Mouse (Mus musculus) thymus, adult 2 months (tissue): ENCODE measurements around the gene Kiss1. TPM values are rescaled to one million over a fixed set of nuclear protein-coding genes. Genes with fewer than 3 reads are reported as not detected.
"Not testable (repeated sequence)": the region's sequence is repeated elsewhere in the genome, so short reads cannot be mapped to it uniquely, and the experiment has no call there.

Source experiments
- DNase-seq: peaks from one replicate; pipeline ENCODE4 v3.0.0; 2021
- H3K27ac ChIP-seq: fragments of 200-500 bp; 2 replicates; pipeline ENCODE4 v1.5.1; 2012; ENCODE audit warnings: low read length, control low read depth; ENCODE audit not compliant: control insufficient read depth, insufficient read depth
- H3K27me3 ChIP-seq: fragments of 200-500 bp; 2 replicates; pipeline ENCODE4 v1.6.1; 2012; ENCODE audit warnings: mild to moderate bottlenecking, low read length, moderate library complexity, mixed read lengths; ENCODE audit not compliant: control insufficient read depth, insufficient read depth
- H3K36me3 ChIP-seq: fragments of 200-500 bp; 2 replicates; pipeline ENCODE4 v1.6.1; 2012; ENCODE audit warnings: mild to moderate bottlenecking, low read length, moderate library complexity; ENCODE audit not compliant: control insufficient read depth, insufficient read depth
- H3K4me1 ChIP-seq: fragments of 200-500 bp; replicated peaks from 2 replicates; pipeline ENCODE4 v1.6.1; 2012; ENCODE audit warnings: low read length; ENCODE audit not compliant: control insufficient read depth, insufficient read depth
- H3K4me3 ChIP-seq: fragments of 200-500 bp; 2 replicates; pipeline ENCODE4 v1.5.1; 2012; ENCODE audit warnings: mild to moderate bottlenecking, low read length, control low read depth, moderate library complexity; ENCODE audit not compliant: control insufficient read depth, insufficient read depth
- CTCF ChIP-seq: fragments of 200-500 bp; IDR thresholded peaks from 2 replicates; pipeline ENCODE4 v1.5.1; 2012; ENCODE audit warnings: mild to moderate bottlenecking, control low read depth, low read length, moderate library complexity, borderline replicate concordance; ENCODE audit not compliant: control insufficient read depth, poor library complexity, insufficient read depth; ENCODE audit errors: extremely low read depth
- POLR2A ChIP-seq: fragments of 200-500 bp; IDR thresholded peaks from 2 replicates; pipeline ENCODE4 v1.6.1; 2012; ENCODE audit warnings: mild to moderate bottlenecking, low read length, control low read depth, moderate library complexity; ENCODE audit not compliant: control insufficient read depth, poor library complexity, insufficient read depth; ENCODE audit errors: extremely low read depth
- WGBS: fragments of 180-500 bp; shearing (Covaris S2); methylation state at CpG from one replicate; pipeline ENCODE4 v1.1.7; 2018; 5-methylcytosine and 5-hydroxymethylcytosine counted together
- polyA plus RNA-seq: library from polyadenylated mRNA; depleted of rRNA; stranded (reverse); fragments of >200 nt; gene quantifications from 2 replicates; pipeline ENCODE4 v1.2.3, GENCODE M21; 2012

Kiss1 gene
- polyA plus RNA-seq, 1 experiment, result not detected

GRCm38 (mm10) chr1:133329638-133329964, 7.9 kb downstream of the Kiss1 start:
- no peak for TF ChIP-seq POLR2A
- TF ChIP-seq CTCF, result no peak
- Histone ChIP-seq H3K4me1 (no peaks in the 10 kb centered on the region), H3K4me3 (no peak overlapping the region), H3K27ac (no peak overlapping the region), H3K36me3 (no peaks in the 10 kb centered on the region), H3K27me3 (peaks cover 7% of the 10 kb centered on the region; the same call in 1 of the 2 replicates)
- WGBS, result 40% methylated on average over 7 of the region's 7 CpGs
- no peak for DNase-seq

GRCm38 (mm10) chr1:133331142-133331541, 9.5 kb downstream of the Kiss1 start:
- TF ChIP-seq CTCF (no peak), POLR2A (no peak)
- WGBS, result 87% methylated on average over 3 of the region's 3 CpGs
- Histone ChIP-seq H3K4me3 (no peak overlapping the region), H3K36me3 (no peaks in the 10 kb centered on the region), H3K27me3 (peaks cover 7% of the 10 kb centered on the region; the same call in 1 of the 2 replicates), H3K27ac (no peak overlapping the region), H3K4me1 (no peaks in the 10 kb centered on the region)
- no peak for DNase-seq

GRCm38 (mm10) chr1:133332656-133333430, 11.2 kb downstream of the Kiss1 start:
- no peak for TF ChIP-seq CTCF
- no peak for TF ChIP-seq POLR2A
- Histone ChIP-seq H3K4me1 (no peaks in the 10 kb centered on the region), H3K36me3 (no peaks in the 10 kb centered on the region), H3K4me3 (no peak overlapping the region), H3K27ac (no peak overlapping the region), H3K27me3 (peaks cover 7% of the 10 kb centered on the region; the same call in 1 of the 2 replicates)
- 93% methylated on average over 11 of the region's 11 CpGs for WGBS
- no peak for DNase-seq

GRCm38 (mm10) chr1:133333937-133334336, 12.3 kb downstream of the Kiss1 start:
- Histone ChIP-seq H3K4me3 (no peak overlapping the region), H3K4me1 (no peaks in the 10 kb centered on the region), H3K27me3 (peaks cover 5% of the 10 kb centered on the region; the same call in 1 of the 2 replicates), H3K36me3 (no peaks in the 10 kb centered on the region), H3K27ac (no peak overlapping the region)
- TF ChIP-seq POLR2A (no peak), CTCF (no peak)
- WGBS, result 94% methylated on average over 6 of the region's 6 CpGs
- no peak for DNase-seq

GRCm38 (mm10) chr1:133340403-133340802, 18.7 kb downstream of the Kiss1 start:
- H3K4me1 ChIP-seq, DNase-seq, H3K27me3 ChIP-seq, H3K27ac ChIP-seq, H3K4me3 ChIP-seq, H3K36me3 ChIP-seq: not testable (repeated sequence)
- WGBS, result 63% methylated on average over 1 of the region's 1 CpGs

- DNase-seq, result no peak
- no peak for TF ChIP-seq POLR2A
- TF ChIP-seq CTCF, result no peak
- 98% methylated on average over 2 of the region's 2 CpGs for WGBS
- no peaks in the 10 kb centered on the region for H3K36me3 ChIP-seq
- no peaks in the 10 kb centered on the region for H3K4me1 ChIP-seq
- no peaks in the 10 kb centered on the region for H3K27me3 ChIP-seq
- no peak overlapping the region for H3K4me3 ChIP-seq
- no peak overlapping the region for H3K27ac ChIP-seq
These were observed 22.7 kb downstream of the Kiss1 start for GRCm38 (mm10) chr1:133344357-133344756.

GRCm38 (mm10) chr1:133346531-133346930, 24.9 kb downstream of the Kiss1 start:
- Histone ChIP-seq H3K4me1 (no peaks in the 10 kb centered on the region), H3K4me3 (no peak overlapping the region), H3K27ac (no peak overlapping the region), H3K36me3 (no peaks in the 10 kb centered on the region), H3K27me3 (no peaks in the 10 kb centered on the region)
- no peak for TF ChIP-seq CTCF
- TF ChIP-seq POLR2A, result no peak
- WGBS, result 92% methylated on average over 9 of the region's 9 CpGs
- no peak for DNase-seq
